Mouse (Mus musculus): ENCODE measurements around the gene Ccdc130. TPM values are rescaled to one million over a fixed set of nuclear protein-coding genes. Genes with fewer than 3 reads are reported as not detected.
A peak's percentile ranks its signal among the peaks of the same experiment; 100 is the strongest.
"Not testable (repeated sequence)": the region's sequence is repeated elsewhere in the genome, so short reads cannot be mapped to it uniquely, and the experiment has no call there.

Ccdc130 gene
- polyA plus RNA-seq (2014; fragmentation: Nextera tagmentation; extraction: Ambion mirVana), result 16.1 and 18.5 TPM in 2 replicates

GRCm38 (mm10) chr8:84269950-84270773 lies at the start of gene Ccdc130:
TSS of gene Ccdc130 (minus strand) at chr8:84270380.
- Histone ChIP-seq H3K27me3 (ENCODE audit: control insufficient read depth, insufficient read depth, low read length) (no peaks in the 10 kb centered on the region), H3K9me3 (replicated peaks; ENCODE audit: control insufficient read depth, low read length) (no peaks in the 10 kb centered on the region), H3K4me2 (peak within 1 kb of the TSS; percentile 90), H3K4me3 (ENCODE audit: low read depth, low read length) (peak within 1 kb of the TSS; percentile 82), H3K36me3 (ENCODE audit: control insufficient read depth, insufficient read depth, low read length) (0 out of 2 replicates have a peak, but pooled peaks cover 4% of the 10 kb centered on the region), H3K4me1 (ENCODE audit: control insufficient read depth, insufficient read depth, low read length) (peaks cover 7% of the 10 kb centered on the region), H3K9ac (ENCODE audit: low read depth, low read length) (peak within 1 kb of the TSS; percentile 85), H3K27ac (ENCODE audit: low read depth, low read length) (no peak within 1 kb of the TSS; the same call in 1 of the 2 replicates)
- WGBS (ENCODE audit: insufficient replicate concordance), result under 1% methylated on average over 44 of the region's 44 CpGs
- peak; percentile 99 for ATAC-seq (replicated peaks; ENCODE audit: insufficient number of reproducible peaks, low FRiP score, low TSS enrichment)

- no peak overlapping the region for H3K4me3 ChIP-seq (ENCODE audit: low read depth, low read length)
- no peaks in the 10 kb centered on the region for H3K36me3 ChIP-seq (ENCODE audit: control insufficient read depth, insufficient read depth, low read length)
- H3K9me3 ChIP-seq (replicated peaks; ENCODE audit: control insufficient read depth, low read length), result no peaks in the 10 kb centered on the region
- no peak overlapping the region for H3K4me2 ChIP-seq
- no peaks in the 10 kb centered on the region for H3K27me3 ChIP-seq (ENCODE audit: control insufficient read depth, insufficient read depth, low read length)
- peaks cover 4% of the 10 kb centered on the region; the same call in 1 of the 2 replicates for H3K4me1 ChIP-seq (ENCODE audit: control insufficient read depth, insufficient read depth, low read length)
- ATAC-seq (replicated peaks; ENCODE audit: insufficient number of reproducible peaks, low FRiP score, low TSS enrichment), result no peak
- no peak overlapping the region for H3K9ac ChIP-seq (ENCODE audit: low read depth, low read length)
- H3K27ac ChIP-seq (ENCODE audit: low read depth, low read length), result no peak overlapping the region
- 63% methylated on average over 3 of the region's 3 CpGs for WGBS (ENCODE audit: insufficient replicate concordance)
Measured at GRCm38 (mm10) chr8:84308376-84308775, 38.2 kb upstream of the Ccdc130 start.

GRCm38 (mm10) chr8:84303951-84304350 lies 33.8 kb upstream of the Ccdc130 start:
- no peaks in the 10 kb centered on the region for H3K36me3 ChIP-seq (ENCODE audit: control insufficient read depth, insufficient read depth, low read length)
- no peaks in the 10 kb centered on the region for H3K9me3 ChIP-seq (replicated peaks; ENCODE audit: control insufficient read depth, low read length)
- no peak for ATAC-seq (replicated peaks; ENCODE audit: insufficient number of reproducible peaks, low FRiP score, low TSS enrichment)
- H3K9ac ChIP-seq (ENCODE audit: low read depth, low read length), result no peak overlapping the region
- H3K4me1 ChIP-seq (ENCODE audit: control insufficient read depth, insufficient read depth, low read length), result peaks cover 4% of the 10 kb centered on the region; the same call in 1 of the 2 replicates
- 54% methylated on average over 2 of the region's 2 CpGs for WGBS (ENCODE audit: insufficient replicate concordance)
- H3K27me3 ChIP-seq (ENCODE audit: control insufficient read depth, insufficient read depth, low read length), result no peaks in the 10 kb centered on the region
- peak overlapping the region; percentile 42; the same call in 1 of the 2 replicates for H3K27ac ChIP-seq (ENCODE audit: low read depth, low read length)
- H3K4me3 ChIP-seq (ENCODE audit: low read depth, low read length), result no peak overlapping the region
- 0 out of 2 replicates have a peak overlapping the region, but pooled peaks have one; percentile 9 for H3K4me2 ChIP-seq

- Histone ChIP-seq H3K27me3 (ENCODE audit: control insufficient read depth, insufficient read depth, low read length) (no peaks in the 10 kb centered on the region), H3K4me2 (no peak overlapping the region), H3K9ac (ENCODE audit: low read depth, low read length) (no peak overlapping the region), H3K9me3 (replicated peaks; ENCODE audit: control insufficient read depth, low read length) (no peaks in the 10 kb centered on the region), H3K4me3 (ENCODE audit: low read depth, low read length) (no peak overlapping the region), H3K4me1 (ENCODE audit: control insufficient read depth, insufficient read depth, low read length) (no peaks in the 10 kb centered on the region), H3K36me3 (ENCODE audit: control insufficient read depth, insufficient read depth, low read length) (no peaks in the 10 kb centered on the region), H3K27ac (ENCODE audit: low read depth, low read length) (no peak overlapping the region)
- ATAC-seq (replicated peaks; ENCODE audit: insufficient number of reproducible peaks, low FRiP score, low TSS enrichment), result no peak
- WGBS (ENCODE audit: insufficient replicate concordance), result 62% methylated on average over 5 of the region's 5 CpGs
Measured at GRCm38 (mm10) chr8:84297029-84297785, 27.0 kb upstream of the Ccdc130 start.

- no peak overlapping the region for H3K4me2 ChIP-seq
- WGBS (ENCODE audit: insufficient replicate concordance), result 23% methylated on average over 8 of the region's 8 CpGs
- H3K9ac ChIP-seq (ENCODE audit: low read depth, low read length), result no peak overlapping the region
- no peaks in the 10 kb centered on the region for H3K4me1 ChIP-seq (ENCODE audit: control insufficient read depth, insufficient read depth, low read length)
- ATAC-seq (replicated peaks; ENCODE audit: insufficient number of reproducible peaks, low FRiP score, low TSS enrichment), result no peak
- H3K27me3 ChIP-seq (ENCODE audit: control insufficient read depth, insufficient read depth, low read length), result no peaks in the 10 kb centered on the region
- H3K4me3 ChIP-seq (ENCODE audit: low read depth, low read length), result no peak overlapping the region
- no peak overlapping the region for H3K27ac ChIP-seq (ENCODE audit: low read depth, low read length)
- no peaks in the 10 kb centered on the region for H3K36me3 ChIP-seq (ENCODE audit: control insufficient read depth, insufficient read depth, low read length)
- no peaks in the 10 kb centered on the region for H3K9me3 ChIP-seq (replicated peaks; ENCODE audit: control insufficient read depth, low read length)
Measured at GRCm38 (mm10) chr8:84291688-84292087, 21.5 kb upstream of the Ccdc130 start.

- no peaks in the 10 kb centered on the region for H3K9me3 ChIP-seq (replicated peaks; ENCODE audit: control insufficient read depth, low read length)
- no peak overlapping the region for H3K9ac ChIP-seq (ENCODE audit: low read depth, low read length)
- H3K4me2 ChIP-seq, result no peak overlapping the region
- H3K27me3 ChIP-seq (ENCODE audit: control insufficient read depth, insufficient read depth, low read length), result no peaks in the 10 kb centered on the region
- no peaks in the 10 kb centered on the region for H3K36me3 ChIP-seq (ENCODE audit: control insufficient read depth, insufficient read depth, low read length)
- no peaks in the 10 kb centered on the region for H3K4me1 ChIP-seq (ENCODE audit: control insufficient read depth, insufficient read depth, low read length)
- no peak overlapping the region for H3K27ac ChIP-seq (ENCODE audit: low read depth, low read length)
- 63% methylated on average over 5 of the region's 5 CpGs for WGBS (ENCODE audit: insufficient replicate concordance)
- ATAC-seq (replicated peaks; ENCODE audit: insufficient number of reproducible peaks, low FRiP score, low TSS enrichment), result no peak
- H3K4me3 ChIP-seq (ENCODE audit: low read depth, low read length), result no peak overlapping the region
Measured at GRCm38 (mm10) chr8:84291086-84291485, 20.9 kb upstream of the Ccdc130 start.

GRCm38 (mm10) chr8:84288892-84289291 lies 18.7 kb upstream of the Ccdc130 start:
- Histone ChIP-seq H3K9me3 (replicated peaks; ENCODE audit: control insufficient read depth, low read length) (no peaks in the 10 kb centered on the region), H3K4me2 (no peak overlapping the region), H3K9ac (ENCODE audit: low read depth, low read length) (no peak overlapping the region), H3K4me3 (ENCODE audit: low read depth, low read length) (no peak overlapping the region), H3K4me1 (ENCODE audit: control insufficient read depth, insufficient read depth, low read length) (no peaks in the 10 kb centered on the region), H3K27ac (ENCODE audit: low read depth, low read length) (no peak overlapping the region), H3K27me3 (ENCODE audit: control insufficient read depth, insufficient read depth, low read length) (no peaks in the 10 kb centered on the region), H3K36me3 (ENCODE audit: control insufficient read depth, insufficient read depth, low read length) (no peaks in the 10 kb centered on the region)
- ATAC-seq (replicated peaks; ENCODE audit: insufficient number of reproducible peaks, low FRiP score, low TSS enrichment), result no peak
- WGBS (ENCODE audit: insufficient replicate concordance), result 55% methylated on average over 2 of the region's 2 CpGs

GRCm38 (mm10) chr8:84285665-84286064 lies 15.5 kb upstream of the Ccdc130 start:
- H3K4me3 ChIP-seq (ENCODE audit: low read depth, low read length); H3K4me1 ChIP-seq (ENCODE audit: control insufficient read depth, insufficient read depth, low read length); H3K36me3 ChIP-seq (ENCODE audit: control insufficient read depth, insufficient read depth, low read length); H3K9ac ChIP-seq (ENCODE audit: low read depth, low read length); H3K9me3 ChIP-seq (replicated peaks; ENCODE audit: control insufficient read depth, low read length); H3K27ac ChIP-seq (ENCODE audit: low read depth, low read length); H3K4me2 ChIP-seq; H3K27me3 ChIP-seq (ENCODE audit: control insufficient read depth, insufficient read depth, low read length): not testable (repeated sequence)
- ATAC-seq (replicated peaks; ENCODE audit: insufficient number of reproducible peaks, low FRiP score, low TSS enrichment), result 0 out of 2 replicates have a peak, but pooled peaks have one; percentile 7
- WGBS (ENCODE audit: insufficient replicate concordance), result 48% methylated on average over 5 of the region's 5 CpGs
